Mouse (Mus musculus): ENCODE data around the gene Sf1.

Sf1 gene

GRCm38 (mm10) chr19:6398447-6399284 is 35.2 kb downstream of the Sf1 start:
- DNase-seq (ENCODE audit: low spot score in 2 of 2): peak; percentile 67 to 76

GRCm38 (mm10) chr19:6399285-6400095 is 36.0 kb downstream of the Sf1 start, which contains the start of gene Rasgrp2:
Gene Rasgrp2 (plus strand): TSS chr19:6399340.
- peak; percentile 78 to 82 for DNase-seq (ENCODE audit: low spot score in 2 of 2)

- no peak for DNase-seq (ENCODE audit: low spot score in 2 of 2)
Measured at GRCm38 (mm10) chr19:6400096-6401086, 36.9 kb downstream of the Sf1 start.

- peak; percentile 74 to 85 for DNase-seq (ENCODE audit: low spot score in 2 of 2)
Measured at GRCm38 (mm10) chr19:6401131-6401815, 37.8 kb downstream of the Sf1 start.

- DNase-seq (ENCODE audit: low spot score in 2 of 2): no peak
Measured at GRCm38 (mm10) chr19:6401951-6402350, 38.5 kb downstream of the Sf1 start.

GRCm38 (mm10) chr19:6403869-6404268 is 40.4 kb downstream of the Sf1 start:
- no peak for DNase-seq (ENCODE audit: low spot score in 2 of 2)

GRCm38 (mm10) chr19:6405433-6405832 is 41.9 kb downstream of the Sf1 start:
- no peak for DNase-seq (ENCODE audit: low spot score in 2 of 2)

GRCm38 (mm10) chr19:6407109-6407508 is 43.6 kb downstream of the Sf1 start:
- DNase-seq (ENCODE audit: low spot score in 2 of 2): no peak

GRCm38 (mm10) chr19:6407816-6408510 is 44.5 kb downstream of the Sf1 start:
- no peak for DNase-seq (ENCODE audit: low spot score in 2 of 2)

GRCm38 (mm10) chr19:6408749-6409148 is 45.3 kb downstream of the Sf1 start:
- no peak for DNase-seq (ENCODE audit: low spot score in 2 of 2)

- DNase-seq (ENCODE audit: low spot score in 2 of 2): no peak
Measured at GRCm38 (mm10) chr19:6409176-6409575, 45.7 kb downstream of the Sf1 start.

- DNase-seq (ENCODE audit: low spot score in 2 of 2): no peak
Measured at GRCm38 (mm10) chr19:6409936-6410335, 46.4 kb downstream of the Sf1 start.

GRCm38 (mm10) chr19:6412798-6413197 is 49.3 kb downstream of the Sf1 start:
- DNase-seq (ENCODE audit: low spot score in 2 of 2): no peak

GRCm38 (mm10) chr19:6415454-6415853 is 52.0 kb downstream of the Sf1 start:
- no peak for DNase-seq (ENCODE audit: low spot score in 2 of 2)

- DNase-seq (ENCODE audit: low spot score in 2 of 2): no peak
Measured at GRCm38 (mm10) chr19:6416124-6416770, 52.8 kb downstream of the Sf1 start.

GRCm38 (mm10) chr19:6416894-6417761 is 53.6 kb downstream of the Sf1 start:
- no peak for DNase-seq (ENCODE audit: low spot score in 2 of 2)

GRCm38 (mm10) chr19:6418233-6418879 is 54.9 kb downstream of the Sf1 start, which contains the start of gene Nrxn2:
Gene Nrxn2 (plus strand): TSS chr19:6418731.
- DNase-seq (ENCODE audit: low spot score in 2 of 2): peak; percentile 60 to 77
